Mouse (Mus musculus): Measurements from ENCODE around the gene Tgif1.
A peak's percentile ranks its signal among the peaks of the same experiment; 100 is the strongest.

The Tgif1 gene

DNA sequence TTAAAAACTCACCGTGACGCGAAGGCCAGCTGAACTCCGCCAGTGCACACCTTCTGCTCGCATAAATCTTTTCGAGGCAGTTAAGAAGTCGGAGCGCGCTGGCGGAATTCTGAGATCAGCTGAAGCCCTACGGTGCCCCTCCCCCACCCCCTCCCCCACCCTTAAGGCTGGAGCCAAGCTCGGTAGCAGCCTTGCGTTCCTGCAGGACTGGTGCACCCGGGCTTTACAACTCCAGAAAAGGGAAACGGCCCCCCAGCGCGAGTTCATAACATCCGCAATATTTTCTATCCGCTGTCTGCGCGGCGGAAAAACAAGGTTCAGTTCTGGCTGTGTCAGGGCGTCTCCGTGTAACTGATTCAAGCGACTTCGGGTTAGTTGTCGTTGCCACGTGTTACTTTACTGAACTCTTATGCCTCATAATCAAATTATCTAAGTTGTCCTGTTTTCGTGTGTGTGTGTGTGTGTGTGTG lies at the start of gene Tgif1:
TSS of gene Tgif1 (minus strand) at position 111 of the 470 bp plus-strand sequence.
- DNase-seq (ENCODE audit: low read depth) = no peak

GRCm38 (mm10) chr17:70900660-70901059 lies 47.3 kb upstream of the Tgif1 start:
- no peak for DNase-seq (ENCODE audit: low read depth)

DNA sequence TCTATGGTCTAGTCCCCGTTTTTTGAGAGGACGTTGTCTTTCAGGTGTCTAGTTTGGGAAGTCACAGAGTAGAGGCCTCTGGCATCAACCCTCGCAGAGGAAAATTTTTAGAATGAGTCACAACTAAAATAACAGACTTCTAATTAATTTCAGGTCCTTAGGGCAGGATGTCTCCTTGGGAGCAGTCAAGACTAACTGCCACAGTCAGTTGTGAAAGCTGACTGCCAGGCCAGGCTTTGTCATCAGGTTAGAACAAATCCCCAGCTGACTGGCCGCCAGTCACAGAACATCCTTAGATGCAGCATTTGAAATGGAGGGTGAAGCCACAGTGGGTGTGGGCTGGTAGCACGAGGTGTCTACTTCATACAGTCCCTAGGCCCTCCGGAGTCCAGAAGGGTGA lies 46.3 kb upstream of the Tgif1 start:
- DNase-seq (ENCODE audit: low read depth) = no peak

DNA sequence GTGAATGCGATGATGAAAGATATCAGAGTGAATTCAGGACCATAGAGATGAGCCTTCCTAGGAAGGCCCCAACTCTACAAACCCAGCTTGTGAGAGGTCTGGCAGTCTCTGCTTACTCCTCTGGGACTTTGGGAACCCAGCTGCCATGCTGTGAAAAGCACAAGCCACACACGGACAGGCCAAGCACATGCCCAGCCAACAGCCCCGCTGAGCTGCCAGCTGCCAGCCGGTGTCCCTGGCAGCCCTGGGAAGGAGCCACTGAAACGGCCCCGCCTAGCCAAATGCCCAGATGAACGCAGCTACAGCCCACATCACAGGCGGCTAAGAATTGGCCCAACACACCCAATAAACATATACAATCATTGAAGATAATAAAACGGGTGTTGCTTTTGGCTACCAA lies 41.5 kb upstream of the Tgif1 start:
- DNase-seq (ENCODE audit: low read depth) = no peak

- no peak for DNase-seq (ENCODE audit: low read depth)
Observed at GRCm38 (mm10) chr17:70893151-70893550, 39.8 kb upstream of the Tgif1 start.

DNA sequence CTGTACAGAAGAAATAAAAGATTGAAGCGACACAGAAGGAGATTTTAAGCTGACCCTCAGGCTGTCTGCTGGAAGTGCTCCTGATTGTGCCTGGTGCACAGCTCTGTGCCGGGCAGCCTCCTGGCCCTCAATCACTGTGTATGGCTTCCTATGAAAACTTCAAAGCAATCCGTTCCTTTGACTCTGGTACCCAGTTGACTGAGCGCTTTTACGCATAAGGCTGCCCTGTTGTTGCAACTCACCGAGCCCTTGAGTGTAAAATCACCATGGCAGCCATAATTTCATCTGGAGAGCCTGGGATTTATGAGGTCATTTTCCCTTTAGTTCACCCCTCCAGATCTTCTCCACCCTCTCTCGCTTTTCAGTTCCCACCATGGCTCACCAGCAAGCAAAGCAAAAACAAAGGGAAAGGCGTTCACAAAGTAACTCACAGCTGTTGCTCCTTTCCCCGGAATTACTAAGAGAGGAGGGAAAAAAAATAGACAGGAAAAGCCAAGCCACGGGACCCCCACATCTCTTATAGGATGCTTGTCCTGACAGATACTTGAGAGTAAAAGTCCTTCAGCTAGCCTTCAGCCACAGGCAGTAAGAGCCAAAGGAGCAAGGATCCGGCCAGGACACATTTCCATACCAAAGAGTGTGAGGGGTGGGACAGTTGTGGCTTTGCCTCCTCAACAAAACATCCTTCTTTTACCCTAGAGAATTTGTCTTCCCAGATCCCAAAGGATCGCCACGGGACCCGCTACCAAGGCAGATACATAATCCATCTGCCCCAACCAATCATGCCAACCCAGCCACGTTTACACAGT lies 39.1 kb upstream of the Tgif1 start:
- DNase-seq (ENCODE audit: low read depth) = no peak

GRCm38 (mm10) chr17:70890571-70890970 lies 37.2 kb upstream of the Tgif1 start:
- no peak for DNase-seq (ENCODE audit: low read depth)

DNA sequence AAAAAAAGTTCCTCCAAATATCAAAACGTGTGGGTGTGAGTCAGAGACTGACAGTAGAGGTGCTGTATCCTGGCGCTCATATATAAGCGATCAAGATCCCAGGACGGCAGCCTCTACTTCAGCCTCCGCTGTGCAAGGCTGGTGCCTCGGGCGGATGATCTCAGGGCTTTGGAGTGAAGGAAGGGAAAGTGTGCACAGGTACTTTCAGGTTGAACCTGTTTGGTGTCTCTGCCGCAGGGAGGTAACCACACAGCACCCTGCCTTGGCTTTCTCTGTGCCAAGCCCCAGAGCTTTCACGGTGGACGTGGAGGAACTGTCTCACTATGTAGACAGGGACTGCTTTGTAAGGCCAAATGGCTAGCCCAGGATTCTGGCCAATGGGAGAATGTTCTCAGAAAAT lies 35.3 kb upstream of the Tgif1 start:
- DNase-seq (ENCODE audit: low read depth) = no peak

DNA sequence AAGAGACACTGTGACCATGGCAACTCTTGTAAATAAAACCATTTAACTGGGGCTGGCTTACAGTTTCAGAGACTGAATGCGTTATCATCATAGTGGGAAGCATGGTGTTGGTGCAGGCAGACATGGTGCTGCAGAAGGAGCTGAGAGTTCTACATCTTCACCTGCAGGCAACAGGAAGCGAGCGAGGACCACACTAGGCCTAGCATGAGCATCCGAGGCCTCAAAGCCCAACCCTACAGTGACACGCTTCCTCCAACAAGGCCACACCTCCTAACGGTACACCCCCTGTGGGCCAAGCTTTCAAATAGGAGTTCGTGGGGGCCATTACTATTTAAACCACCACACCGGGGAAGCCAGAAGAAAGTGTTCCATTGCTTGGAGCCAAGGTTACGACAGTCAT lies 34.5 kb upstream of the Tgif1 start:
- no peak for DNase-seq (ENCODE audit: low read depth)

- DNase-seq (ENCODE audit: low read depth) = no peak
Observed at GRCm38 (mm10) chr17:70886641-70887391, 33.5 kb upstream of the Tgif1 start.

DNA sequence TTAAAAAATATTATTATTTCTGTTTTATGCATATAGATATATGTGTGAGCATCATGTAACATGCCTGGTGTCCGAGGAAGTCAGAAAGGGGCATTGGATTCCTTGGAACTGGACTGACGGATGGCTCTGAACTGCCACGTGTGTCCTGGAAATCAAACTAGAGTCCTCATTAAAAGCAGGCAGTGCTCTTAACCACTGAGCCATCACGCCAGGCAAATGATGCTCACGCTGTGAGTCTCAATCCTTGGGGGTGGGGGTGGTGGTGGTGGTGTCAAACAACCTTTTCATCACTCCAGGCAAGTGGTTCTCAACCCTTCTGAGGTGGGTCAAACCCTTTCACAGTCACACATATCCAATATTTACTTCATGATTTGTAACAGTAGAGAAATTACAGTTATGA lies 32.5 kb upstream of the Tgif1 start:
- DNase-seq (ENCODE audit: low read depth) = no peak

- DNase-seq (ENCODE audit: low read depth) = no peak
Observed at GRCm38 (mm10) chr17:70881934-70882333, 28.6 kb upstream of the Tgif1 start.

DNA sequence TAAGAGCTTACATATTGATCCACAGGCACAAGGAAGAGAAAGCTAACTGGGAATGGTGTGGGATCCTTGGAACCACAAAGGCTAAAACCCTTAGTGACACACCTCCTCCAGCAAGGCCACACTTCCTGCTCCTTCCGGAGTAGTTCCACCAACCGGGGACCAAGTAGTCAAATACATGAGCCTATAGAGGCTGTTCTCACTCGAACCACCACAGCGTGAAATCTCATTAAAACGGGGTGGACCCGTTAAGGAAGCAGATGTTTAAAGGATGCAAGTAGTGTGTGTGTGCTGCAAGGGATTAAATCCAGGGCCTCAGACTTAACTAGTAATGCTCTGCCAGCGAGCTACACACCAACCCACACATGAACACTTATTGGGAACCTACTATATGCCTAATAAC lies 27.8 kb upstream of the Tgif1 start:
- no peak for DNase-seq (ENCODE audit: low read depth)

DNA sequence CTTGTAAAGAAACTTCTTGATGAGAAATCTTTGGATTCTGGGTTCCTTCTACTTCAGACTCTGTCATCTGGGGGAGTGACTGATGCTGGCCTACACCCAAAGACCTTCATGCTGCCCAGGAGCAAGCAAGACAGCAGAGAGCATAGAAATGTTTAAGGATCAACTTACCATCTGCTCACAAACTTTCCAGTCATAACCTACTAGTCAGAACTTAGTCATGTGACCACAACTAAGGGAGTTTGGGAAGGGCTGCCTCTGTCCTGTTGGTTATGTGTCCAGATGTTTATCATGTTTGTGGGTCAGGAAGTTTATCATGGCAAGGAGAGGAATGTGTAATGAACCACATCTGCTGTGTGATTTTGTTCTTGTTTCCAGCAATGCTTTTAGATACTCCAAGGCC lies 24.9 kb upstream of the Tgif1 start:
- no peak for DNase-seq (ENCODE audit: low read depth)

- DNase-seq (ENCODE audit: low read depth) = no peak
Observed at GRCm38 (mm10) chr17:70873778-70874124, 20.4 kb upstream of the Tgif1 start.

DNA sequence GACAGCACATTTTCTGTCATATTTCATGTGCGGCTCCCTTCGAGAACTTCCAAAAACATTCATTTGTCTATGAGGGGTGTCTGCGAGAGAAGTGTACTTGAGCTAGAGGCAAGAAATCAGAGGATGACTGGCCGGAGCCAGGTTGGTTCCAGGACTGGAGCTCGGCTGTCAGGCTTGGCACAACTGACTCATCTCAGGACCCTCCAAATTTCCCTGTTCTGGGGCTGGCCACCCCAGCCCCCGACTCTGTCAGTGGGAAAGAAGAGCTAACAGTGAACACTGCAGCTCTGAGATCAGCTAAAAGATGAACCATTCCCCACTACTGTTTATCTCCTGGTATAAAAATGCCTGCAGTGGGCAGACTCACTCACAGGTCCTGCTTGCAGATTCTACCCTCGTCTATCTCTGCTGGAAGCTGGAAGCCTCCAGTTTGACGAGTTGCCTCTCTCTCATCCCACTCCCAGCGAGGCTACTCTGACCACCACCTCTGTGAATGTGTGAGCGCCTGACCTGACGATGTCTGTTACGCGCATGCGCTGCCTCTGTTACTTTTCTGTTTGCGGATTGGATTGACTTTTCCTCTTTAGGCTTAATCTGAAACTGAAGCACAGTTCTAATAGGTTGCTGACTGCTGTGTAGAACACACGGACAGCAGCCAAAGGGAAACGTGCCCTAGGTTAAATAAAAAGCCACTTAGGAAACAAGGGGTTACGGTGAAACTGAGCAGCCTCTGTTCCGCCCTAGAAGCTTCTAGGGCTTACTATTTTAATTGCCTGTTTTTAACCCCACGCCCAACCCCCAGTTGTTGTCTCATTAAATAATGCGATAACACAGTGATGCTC lies 19.8 kb upstream of the Tgif1 start:
- peak; percentile 44 for DNase-seq (ENCODE audit: low read depth)

DNA sequence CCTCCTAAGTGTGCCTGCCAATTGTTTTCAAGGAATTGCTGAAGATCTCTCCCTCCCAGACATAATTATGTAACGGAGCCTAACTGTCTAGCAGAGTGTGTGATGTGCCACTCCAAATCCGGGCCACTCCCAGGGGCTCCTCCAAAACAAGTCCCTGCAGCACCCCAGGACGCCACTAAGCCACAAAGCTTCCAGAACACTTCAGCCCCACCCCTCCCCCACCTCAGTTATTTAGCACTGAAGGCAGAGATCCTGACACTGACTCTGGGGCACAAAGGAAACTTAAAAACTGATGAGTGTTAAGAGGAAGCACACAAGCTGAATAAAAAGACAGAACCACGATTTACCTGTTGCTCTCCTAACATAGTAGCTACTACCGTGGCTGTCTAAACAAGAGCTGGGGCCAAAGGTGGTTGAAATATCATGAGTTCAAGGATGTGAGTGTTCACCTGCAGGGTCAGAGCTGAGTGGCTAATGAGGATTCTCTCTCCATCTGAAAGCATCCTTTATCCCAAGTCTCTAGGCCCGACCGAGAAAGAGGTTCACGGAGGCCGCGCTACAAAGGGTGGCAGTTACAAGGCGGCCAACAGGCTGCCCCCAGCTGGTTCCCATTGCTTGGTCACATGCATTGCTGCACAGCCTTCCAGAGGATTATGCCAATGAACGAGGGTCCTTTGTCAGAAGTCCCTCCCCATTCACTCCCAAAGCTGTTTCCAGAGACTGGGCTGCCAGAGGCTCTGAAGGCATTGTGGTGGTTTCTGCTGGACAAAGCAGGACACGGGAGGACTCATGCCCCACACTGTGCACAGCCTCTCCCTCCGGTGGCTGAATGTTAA lies 19.0 kb upstream of the Tgif1 start:
- peak; percentile 14 for DNase-seq (ENCODE audit: low read depth)

- no peak for DNase-seq (ENCODE audit: low read depth)
Observed at GRCm38 (mm10) chr17:70871676-70872075, 18.3 kb upstream of the Tgif1 start.

GRCm38 (mm10) chr17:70870581-70870980 lies 17.2 kb upstream of the Tgif1 start:
- DNase-seq (ENCODE audit: low read depth) = no peak

DNA sequence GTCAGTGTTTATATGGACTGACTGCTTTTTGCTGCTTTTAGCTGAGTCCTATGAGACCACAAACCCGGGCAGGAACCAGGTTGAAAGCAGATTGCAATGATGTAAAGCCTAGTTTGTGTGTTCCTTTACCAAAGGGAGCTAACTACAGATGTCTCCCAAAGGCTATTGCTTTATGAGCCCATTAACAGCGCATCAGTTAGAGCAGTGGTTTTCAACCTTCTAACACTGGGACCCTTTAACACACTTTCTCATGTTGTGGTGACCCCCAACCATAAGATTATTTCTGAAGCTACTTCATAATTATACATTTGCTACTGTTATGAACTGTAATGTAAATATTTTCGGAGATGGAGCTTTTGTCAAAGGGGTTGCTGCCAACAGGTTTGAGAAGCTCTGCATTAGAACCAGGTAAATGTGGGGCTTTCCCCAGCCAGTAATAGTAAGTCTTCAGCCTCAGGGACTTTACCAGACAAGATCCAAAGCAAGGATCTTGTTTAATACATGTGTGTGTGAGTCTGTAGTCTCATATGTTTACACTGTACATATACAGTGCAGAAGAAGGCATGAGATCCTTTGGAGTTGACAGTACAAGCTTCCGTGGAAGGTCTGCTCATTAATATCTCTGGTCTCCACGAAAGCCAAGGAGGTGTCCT lies 15.4 kb upstream of the Tgif1 start:
- DNase-seq (ENCODE audit: low read depth) = no peak

- DNase-seq (ENCODE audit: low read depth) = no peak
Observed at GRCm38 (mm10) chr17:70866538-70867114, 13.3 kb upstream of the Tgif1 start.
